Mouse (Mus musculus) G1E (cell line): ENCODE results near the gene Cbx7.

Experiments used
- CTCF ChIP-seq: IDR thresholded peaks from 2 replicates; pipeline ENCODE4 v1.5.1; 2012; ENCODE audit warnings: low read depth, low read length, inconsistent platforms, mixed read lengths
- GATA1 ChIP-seq: IDR thresholded peaks from 2 replicates; pipeline ENCODE4 v1.6.1; 2012; ENCODE audit warnings: borderline replicate concordance, low read length, inconsistent platforms, mixed read lengths
- GATA2 ChIP-seq: IDR thresholded peaks from 2 replicates; pipeline ENCODE4 v1.6.1; 2012; ENCODE audit warnings: low read depth, low read length, inconsistent platforms, borderline replicate concordance
- POLR2AphosphoS5 ChIP-seq: IDR thresholded peaks from 2 replicates; pipeline ENCODE4 v1.6.1; 2012; ENCODE audit warnings: low read depth, low read length, inconsistent platforms; ENCODE audit not compliant: insufficient replicate concordance
- TAL1 ChIP-seq: conservative IDR thresholded peaks from 2 replicates; pipeline ENCODE4 v1.6.1; 2012; ENCODE audit warnings: low read depth, low read length, inconsistent platforms, mixed read lengths

DNA sequence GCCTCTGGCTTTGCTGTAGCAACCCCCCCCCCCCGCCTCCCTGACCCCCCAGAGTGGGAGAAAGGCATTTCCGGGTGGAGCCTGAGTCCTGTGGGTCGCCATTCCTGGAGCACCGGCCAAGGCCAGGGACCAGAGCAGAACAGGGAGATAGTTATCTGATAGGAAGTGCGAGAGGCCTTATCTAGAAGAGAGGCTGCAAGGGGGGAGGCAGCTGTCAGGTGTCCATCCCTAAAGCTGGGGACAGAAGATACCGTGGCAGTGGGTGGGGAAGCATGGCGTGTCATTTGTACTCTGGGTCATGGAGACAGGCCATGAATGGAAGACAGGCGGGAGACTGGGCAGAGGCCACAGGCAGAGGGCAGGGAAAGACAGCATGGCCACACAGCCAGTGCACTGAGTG, 29.8 kb upstream of the Cbx7 start:
- TF ChIP-seq CTCF = no peak
- TF ChIP-seq GATA1 = no peak
- TF ChIP-seq TAL1 = no peak
- no peak for TF ChIP-seq POLR2AphosphoS5
- TF ChIP-seq GATA2 = no peak
